Mouse (Mus musculus) forebrain, embryonic 13.5 days (tissue): Measurements from ENCODE around the gene Gsk3a. TPM values are rescaled to one million over a fixed set of nuclear protein-coding genes. Genes with fewer than 3 reads are reported as not detected.

Experiments
- ATAC-seq: fragments of 200-750 bp; cut with Nextera tagmentation; 2 replicates; pipeline ENCODE4 v1.8.0; 2017
- H3K27ac ChIP-seq: fragments of 300-500 bp; sonication (generic); 2 replicates; pipeline ENCODE4 v1.5.1; 2015; ENCODE audit warnings: inconsistent platforms, mild to moderate bottlenecking, moderate library complexity
- H3K27me3 ChIP-seq: fragments of 300-500 bp; sonication (generic); 2 replicates; pipeline ENCODE4 v1.6.1; 2015; ENCODE audit warnings: mild to moderate bottlenecking, inconsistent platforms
- H3K36me3 ChIP-seq: fragments of 300-500 bp; sonication (generic); 2 replicates; pipeline ENCODE4 v1.6.1; 2015; ENCODE audit warnings: mild to moderate bottlenecking, inconsistent platforms; ENCODE audit not compliant: poor library complexity, severe bottlenecking
- H3K4me1 ChIP-seq: fragments of 300-500 bp; sonication (generic); 2 replicates; pipeline ENCODE4 v1.6.1; 2015; ENCODE audit warnings: inconsistent platforms
- H3K4me2 ChIP-seq: fragments of 300-500 bp; sonication (generic); 2 replicates; pipeline ENCODE4 v1.6.1; 2015; ENCODE audit warnings: inconsistent platforms, mild to moderate bottlenecking, moderate library complexity
- H3K4me3 ChIP-seq: fragments of 300-500 bp; sonication (generic); 2 replicates; pipeline ENCODE4 v1.5.1; 2015; ENCODE audit warnings: mild to moderate bottlenecking, inconsistent platforms
- H3K9ac ChIP-seq: fragments of 300-500 bp; sonication (generic); 2 replicates; pipeline ENCODE4 v1.6.1; 2015; ENCODE audit warnings: mild to moderate bottlenecking, inconsistent platforms
- H3K9me3 ChIP-seq: fragments of 300-500 bp; sonication (generic); replicated peaks from 2 replicates; pipeline ENCODE4 v1.6.1; 2016; ENCODE audit warnings: inconsistent platforms
- WGBS: fragments of 180-500 bp; shearing (Covaris S2); methylation state at CpG from one replicate; pipeline ENCODE4 v1.1.7; 2015; 5-methylcytosine and 5-hydroxymethylcytosine counted together
- polyA plus RNA-seq: library from polyadenylated mRNA; unstranded; fragments of >200 nt; fragmentation: Nextera tagmentation; extraction: Ambion mirVana; gene quantifications from 2 replicates; pipeline ENCODE4 v1.2.1, GENCODE M21; 2015

The Gsk3a gene
- polyA plus RNA-seq, 1 experiment from 2014 or later: 11.2 TPM

GRCm38 (mm10) chr7:25279076-25279860 is 41.6 kb upstream of the Gsk3a start:
- no peaks in the 10 kb centered on the region for H3K27me3 ChIP-seq
- H3K4me1 ChIP-seq: peaks cover 65% of the 10 kb centered on the region
- WGBS: under 1% methylated on average over 38 of the region's 49 CpGs
- peak overlapping the region; percentile 100 for H3K27ac ChIP-seq
- peak overlapping the region; percentile 76 for H3K4me3 ChIP-seq
- peak overlapping the region; percentile 81 for H3K4me2 ChIP-seq
- H3K9me3 ChIP-seq: no peaks in the 10 kb centered on the region
- peak overlapping the region; percentile 85 for H3K9ac ChIP-seq
- peak; percentile 64 for ATAC-seq
- H3K36me3 ChIP-seq: peaks cover 5% of the 10 kb centered on the region; the same call in 1 of the 2 replicates

- Histone ChIP-seq H3K27me3 (no peaks in the 10 kb centered on the region), H3K27ac (peak overlapping the region; percentile 100), H3K4me3 (peak overlapping the region; percentile 76), H3K4me1 (peaks cover 65% of the 10 kb centered on the region), H3K4me2 (peak overlapping the region; percentile 81), H3K36me3 (peaks cover 12% of the 10 kb centered on the region), H3K9me3 (no peaks in the 10 kb centered on the region), H3K9ac (peak overlapping the region; percentile 85)
- ATAC-seq: peak; percentile 75
- under 1% methylated on average over 52 of the region's 60 CpGs for WGBS
Observed at GRCm38 (mm10) chr7:25278341-25279075, 40.9 kb upstream of the Gsk3a start.

- ATAC-seq: no peak
- Histone ChIP-seq H3K27ac (peak overlapping the region; percentile 100), H3K9ac (peak overlapping the region; percentile 85), H3K36me3 (peaks cover 18% of the 10 kb centered on the region), H3K4me3 (peak overlapping the region; percentile 76), H3K27me3 (no peaks in the 10 kb centered on the region), H3K4me1 (peaks cover 63% of the 10 kb centered on the region), H3K9me3 (no peaks in the 10 kb centered on the region), H3K4me2 (peak overlapping the region; percentile 81)
- WGBS: 15% methylated on average over 4 of the region's 4 CpGs
Observed at GRCm38 (mm10) chr7:25277998-25278340, 40.3 kb upstream of the Gsk3a start.

- no peak for ATAC-seq
- Histone ChIP-seq H3K4me2 (peak overlapping the region; percentile 81), H3K27ac (peak overlapping the region; percentile 100; the same call in 1 of the 2 replicates), H3K9me3 (no peaks in the 10 kb centered on the region), H3K4me1 (peaks cover 63% of the 10 kb centered on the region), H3K36me3 (peaks cover 23% of the 10 kb centered on the region), H3K27me3 (no peaks in the 10 kb centered on the region), H3K4me3 (peak overlapping the region; percentile 76), H3K9ac (peak overlapping the region; percentile 85)
- 83% methylated on average over 4 of the region's 4 CpGs for WGBS
Observed at GRCm38 (mm10) chr7:25277405-25277804, 39.8 kb upstream of the Gsk3a start.

- no peaks in the 10 kb centered on the region for H3K27me3 ChIP-seq
- no peak overlapping the region for H3K27ac ChIP-seq
- 65% methylated on average over 9 of the region's 9 CpGs for WGBS
- H3K9me3 ChIP-seq: no peaks in the 10 kb centered on the region
- ATAC-seq: no peak
- H3K36me3 ChIP-seq: peaks cover 40% of the 10 kb centered on the region
- 0 out of 2 replicates have a peak overlapping the region, but pooled peaks have one; percentile 1 for H3K4me2 ChIP-seq
- H3K4me3 ChIP-seq: no peak overlapping the region
- peaks cover 53% of the 10 kb centered on the region for H3K4me1 ChIP-seq
- peak overlapping the region; percentile 38 for H3K9ac ChIP-seq
Observed at GRCm38 (mm10) chr7:25275555-25276298, 38.1 kb upstream of the Gsk3a start.

GRCm38 (mm10) chr7:25274996-25275395 is 37.3 kb upstream of the Gsk3a start:
- H3K36me3 ChIP-seq: peaks cover 43% of the 10 kb centered on the region
- H3K9me3 ChIP-seq: no peaks in the 10 kb centered on the region
- no peak overlapping the region for H3K4me2 ChIP-seq
- no peak overlapping the region for H3K4me3 ChIP-seq
- H3K4me1 ChIP-seq: peaks cover 52% of the 10 kb centered on the region
- ATAC-seq: no peak
- H3K27ac ChIP-seq: no peak overlapping the region
- WGBS: 90% methylated on average over 3 of the region's 3 CpGs
- H3K27me3 ChIP-seq: no peaks in the 10 kb centered on the region
- H3K9ac ChIP-seq: no peak overlapping the region

- Histone ChIP-seq H3K4me3 (no peak overlapping the region), H3K9ac (peak overlapping the region; percentile 50), H3K27me3 (no peaks in the 10 kb centered on the region), H3K4me1 (peaks cover 52% of the 10 kb centered on the region), H3K27ac (no peak overlapping the region), H3K4me2 (no peak overlapping the region), H3K36me3 (peaks cover 43% of the 10 kb centered on the region), H3K9me3 (no peaks in the 10 kb centered on the region)
- WGBS: 60% methylated on average over 5 of the region's 5 CpGs
- ATAC-seq: no peak
Observed at GRCm38 (mm10) chr7:25274571-25274970, 36.9 kb upstream of the Gsk3a start.

GRCm38 (mm10) chr7:25273259-25274241 is 35.9 kb upstream of the Gsk3a start:
- peaks cover 59% of the 10 kb centered on the region for H3K4me1 ChIP-seq
- no peak for ATAC-seq

GRCm38 (mm10) chr7:25272445-25273258 is 35.0 kb upstream of the Gsk3a start:
- Histone ChIP-seq H3K4me2 (no peak overlapping the region), H3K4me1 (peaks cover 55% of the 10 kb centered on the region), H3K27me3 (no peaks in the 10 kb centered on the region), H3K9me3 (no peaks in the 10 kb centered on the region), H3K4me3 (no peak overlapping the region), H3K36me3 (peaks cover 43% of the 10 kb centered on the region), H3K27ac (no peak overlapping the region), H3K9ac (no peak overlapping the region)
- no peak for ATAC-seq
- 91% methylated on average over 38 of the region's 38 CpGs for WGBS

More at GRCm38 (mm10) chr7:25273259-25274241, 35.9 kb upstream of the Gsk3a start:
- Histone ChIP-seq H3K9ac (peak overlapping the region; percentile 50), H3K36me3 (peaks cover 43% of the 10 kb centered on the region), H3K4me2 (0 out of 2 replicates have a peak overlapping the region, but pooled peaks have one; percentile 1), H3K27ac (no peak overlapping the region), H3K27me3 (no peaks in the 10 kb centered on the region), H3K4me3 (no peak overlapping the region), H3K9me3 (no peaks in the 10 kb centered on the region)
- WGBS: 90% methylated on average over 22 of the region's 22 CpGs

GRCm38 (mm10) chr7:25271651-25272444 is 34.2 kb upstream of the Gsk3a start:
- no peak overlapping the region for H3K4me2 ChIP-seq

More at GRCm38 (mm10) chr7:25271651-25272444, 34.2 kb upstream of the Gsk3a start:
- WGBS: 90% methylated on average over 30 of the region's 30 CpGs
- Histone ChIP-seq H3K27ac (no peak overlapping the region), H3K9ac (no peak overlapping the region), H3K36me3 (peaks cover 43% of the 10 kb centered on the region), H3K27me3 (no peaks in the 10 kb centered on the region), H3K9me3 (no peaks in the 10 kb centered on the region), H3K4me1 (peaks cover 52% of the 10 kb centered on the region), H3K4me3 (no peak overlapping the region)
- no peak for ATAC-seq
